Mouse (Mus musculus): ENCODE measurements around the gene Esyt2.
"Not testable (repeated sequence)": the region's sequence is repeated elsewhere in the genome, so short reads cannot be mapped to it uniquely, and the experiment has no call there.

Esyt2 gene

DNA sequence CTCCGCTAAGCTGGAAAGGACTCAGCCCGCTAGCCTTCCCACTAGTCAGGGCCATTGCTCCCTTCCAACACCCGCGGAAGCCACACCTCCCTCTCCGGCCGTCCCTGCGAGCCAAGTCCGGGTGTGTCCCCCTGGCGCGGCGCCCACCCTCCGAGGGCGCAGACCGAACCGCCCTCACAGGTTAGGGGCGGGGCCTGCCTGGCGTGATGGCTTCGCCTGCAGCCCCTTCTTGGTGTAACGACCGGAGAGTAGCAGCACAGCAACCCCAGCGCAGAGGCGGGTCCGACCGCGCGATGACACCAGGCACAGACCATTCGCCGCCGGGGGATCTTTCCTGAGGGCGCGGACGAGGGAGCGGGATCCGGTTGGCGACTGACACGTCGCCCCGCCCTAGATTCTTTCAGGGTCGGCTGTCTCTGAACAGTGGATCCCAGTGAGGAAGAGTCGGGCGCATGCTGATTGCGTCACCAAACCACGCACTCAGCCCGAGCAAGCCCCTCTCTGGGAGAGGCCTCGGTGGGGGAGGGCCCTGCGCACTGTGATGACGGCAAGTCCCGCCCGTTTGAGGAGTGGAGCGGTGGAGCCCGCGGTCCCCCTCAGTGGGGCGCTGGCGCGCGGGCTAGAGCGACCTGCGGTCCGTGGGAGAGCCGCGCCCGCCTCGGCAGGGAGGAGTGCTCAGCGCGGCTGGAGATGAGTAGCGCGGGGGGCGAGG is at the start of gene Esyt2:
Esyt2 (plus strand) TSS at position 544 of the 712 bp plus-strand sequence.
- DNase-seq (ENCODE audit: low spot score) = peak; percentile 100

DNA sequence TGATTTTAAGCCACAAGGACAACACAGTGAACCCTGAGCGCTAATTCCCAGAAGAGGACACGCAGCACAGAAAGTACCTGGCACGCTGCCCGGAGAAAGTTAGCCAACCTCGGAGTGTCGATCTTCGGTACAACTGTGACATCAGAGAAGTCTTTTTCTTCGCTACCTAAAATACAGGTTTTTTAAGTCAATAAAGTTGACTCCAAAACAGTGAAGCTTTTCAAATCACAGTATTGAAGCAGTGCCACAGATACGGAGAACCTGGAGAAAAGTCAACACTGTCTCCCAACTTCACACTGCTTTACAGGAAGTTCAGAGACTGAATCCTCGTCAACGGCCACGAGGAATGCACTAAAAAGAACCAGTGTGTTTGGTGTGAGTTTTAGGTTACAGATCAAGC is 49.4 kb upstream of the Esyt2 start:
- no peak for DNase-seq (ENCODE audit: low spot score)

DNA sequence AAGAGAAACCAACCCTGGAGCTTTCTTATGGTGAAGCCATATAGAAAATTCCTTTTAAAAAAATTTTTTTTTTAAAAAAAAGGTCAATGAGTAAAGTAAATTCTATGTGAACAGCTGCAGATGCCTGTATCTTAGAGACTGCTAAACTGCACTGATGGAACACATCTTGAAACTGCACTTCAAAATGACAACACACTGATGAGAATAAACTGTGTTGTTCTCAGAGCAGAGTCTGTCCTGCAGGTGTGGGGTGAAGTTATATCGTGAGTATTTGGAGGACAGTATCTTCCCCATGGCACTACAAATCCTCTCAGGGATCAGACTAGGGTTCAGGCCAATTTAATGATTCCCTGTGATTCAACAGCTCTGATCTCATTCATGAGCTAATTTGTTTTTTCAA is 48.9 kb upstream of the Esyt2 start:
- no peak for DNase-seq (ENCODE audit: low spot score)

DNA sequence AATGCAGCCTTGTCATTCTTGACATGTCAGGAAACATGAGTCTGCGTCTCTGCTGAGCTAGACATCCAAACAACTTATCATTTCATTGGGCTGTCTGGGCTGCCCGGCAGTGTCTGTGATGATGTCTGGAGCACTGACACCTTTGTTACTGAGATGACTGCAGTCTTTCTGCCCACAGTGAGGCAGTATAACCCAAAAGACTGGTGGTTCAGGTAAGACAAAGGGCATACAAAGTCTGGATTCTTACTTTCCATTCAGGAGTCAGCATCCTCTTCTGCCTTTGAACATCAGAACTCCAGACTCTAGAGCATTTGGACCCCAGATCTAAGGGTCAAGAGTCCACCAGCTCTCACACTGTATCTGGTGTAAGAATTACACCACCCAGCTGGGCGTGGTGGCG is 45.6 kb upstream of the Esyt2 start:
- DNase-seq (ENCODE audit: low spot score) = no peak

- DNase-seq (ENCODE audit: low spot score) = no peak
These were observed 44.3 kb upstream of the Esyt2 start for GRCm38 (mm10) chr12:116236658-116237057.

- DNase-seq (ENCODE audit: low spot score) = no peak
These were observed 42.6 kb upstream of the Esyt2 start for GRCm38 (mm10) chr12:116238370-116238769.

DNA sequence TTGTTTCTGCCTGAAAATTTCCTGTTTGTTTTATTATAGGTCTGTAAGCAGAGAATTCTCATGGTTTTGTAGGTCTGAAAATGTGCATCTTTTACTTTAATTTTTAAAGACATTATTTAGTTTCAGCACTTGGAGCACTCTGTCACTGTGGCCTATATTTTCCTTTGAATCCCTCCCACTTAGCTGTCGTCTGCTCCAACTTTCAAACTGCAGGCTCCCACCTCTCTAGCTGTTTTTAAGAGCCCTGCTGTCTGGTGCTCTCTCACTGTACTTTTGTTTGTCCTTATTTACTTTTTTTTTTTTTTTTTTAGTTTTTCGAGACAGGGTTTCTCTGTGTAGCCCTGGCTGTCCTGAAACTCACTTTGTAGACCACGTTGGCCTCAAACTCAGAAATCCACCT is 42.2 kb upstream of the Esyt2 start:
- no peak for DNase-seq (ENCODE audit: low spot score)

DNA sequence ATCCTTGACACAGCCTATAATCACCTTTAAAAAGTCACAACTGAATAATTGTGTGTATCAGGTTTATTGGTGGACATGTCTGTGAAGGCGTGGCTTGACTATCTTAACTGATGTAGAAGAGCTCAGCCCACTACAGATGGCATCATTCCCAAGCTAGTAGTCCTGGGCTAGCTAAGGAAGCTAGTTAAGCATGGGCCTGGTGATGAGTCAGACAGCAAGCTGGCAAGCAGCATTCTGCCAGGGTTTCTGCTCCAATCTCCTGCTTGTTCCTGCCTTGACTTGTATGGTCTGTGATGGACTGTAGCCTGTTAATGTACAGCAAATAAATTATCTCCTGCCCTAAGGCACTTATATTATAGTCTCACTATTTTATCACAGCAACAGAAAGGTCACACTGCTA is 36.4 kb upstream of the Esyt2 start:
- DNase-seq (ENCODE audit: low spot score) = no peak

GRCm38 (mm10) chr12:116254652-116255051 is 26.3 kb upstream of the Esyt2 start:
- DNase-seq (ENCODE audit: low spot score) = no peak

DNA sequence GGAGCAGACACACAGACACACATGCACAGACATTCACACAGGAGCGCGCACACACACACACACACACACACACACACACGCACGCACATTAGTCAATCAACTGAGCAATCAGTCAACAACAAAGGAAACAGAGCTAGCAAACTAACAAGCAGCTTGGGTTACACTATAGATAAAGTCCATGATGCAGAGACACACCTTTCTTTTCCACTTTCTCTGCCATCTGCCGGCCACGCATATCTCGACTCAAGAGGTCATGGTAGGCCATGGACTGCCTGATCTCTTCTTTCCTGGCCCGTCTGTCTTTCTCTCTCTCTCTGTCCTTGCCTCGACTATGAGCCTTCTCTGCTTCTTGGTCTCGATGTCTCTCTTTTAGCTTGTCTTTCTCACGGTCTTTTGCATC is 25.4 kb upstream of the Esyt2 start:
- DNase-seq (ENCODE audit: low spot score) = no peak

DNA sequence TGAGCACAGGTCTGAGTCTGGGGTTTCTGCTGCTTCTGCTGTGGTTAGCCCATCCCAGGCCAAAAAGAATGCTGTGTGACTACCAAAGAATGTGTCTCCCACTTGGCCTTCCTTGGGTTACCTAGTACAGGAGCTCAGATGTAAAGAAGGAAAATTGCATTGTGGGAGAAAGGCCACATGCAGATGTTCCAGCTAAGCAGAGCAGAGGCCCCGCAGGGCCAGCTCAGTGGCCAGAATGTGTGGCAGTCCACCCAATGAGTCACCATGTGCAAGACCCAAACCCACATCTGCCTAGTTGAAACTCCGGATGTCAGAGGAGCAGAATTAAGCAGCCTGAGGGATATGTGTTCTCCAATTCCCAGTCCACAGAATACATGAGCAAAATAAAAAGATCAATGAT is 22.7 kb upstream of the Esyt2 start:
- DNase-seq (ENCODE audit: low spot score) = no peak

DNA sequence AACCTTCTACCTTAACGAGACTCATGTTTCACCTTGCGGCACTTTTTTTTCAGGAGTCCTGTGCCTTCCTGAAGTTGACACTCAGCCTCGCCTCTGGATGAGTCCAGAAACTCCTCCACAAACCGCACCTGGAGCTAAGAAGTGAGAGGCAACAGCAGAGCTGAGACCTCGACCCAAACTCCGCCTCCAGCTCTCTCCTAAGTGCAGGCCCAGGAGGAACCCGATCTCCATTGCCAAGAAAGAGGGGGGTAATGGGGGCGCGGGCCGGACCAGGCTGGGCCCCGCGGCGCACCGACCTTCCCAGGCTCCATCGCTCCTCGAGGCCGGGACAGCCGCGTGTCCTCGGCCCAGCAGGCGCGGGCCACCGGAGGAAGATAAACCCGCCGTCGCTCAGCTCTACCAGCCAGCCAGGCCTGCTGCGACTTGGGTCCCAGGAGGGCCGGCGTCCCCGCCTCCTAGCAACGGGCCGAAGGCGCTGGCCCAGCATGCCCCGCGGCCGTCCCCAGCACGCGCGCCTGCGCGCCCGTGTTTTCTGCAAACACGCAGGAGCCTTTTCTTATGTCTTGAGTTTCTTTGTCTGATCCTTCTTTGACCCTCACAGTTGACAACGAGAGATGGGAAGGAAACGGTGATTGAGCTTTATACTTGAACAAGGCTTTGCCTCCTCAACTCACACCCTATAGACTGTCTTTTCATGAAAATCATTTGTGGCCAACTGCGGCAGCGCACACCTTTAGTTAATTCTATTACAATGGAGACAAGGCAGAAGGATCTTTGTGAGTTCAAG is 18.2 kb upstream of the Esyt2 start, which contains the start of gene Wdr60:
Wdr60 (minus strand) TSS at position 468 of the 787 bp plus-strand sequence.
- peak; percentile 89 for DNase-seq (ENCODE audit: low spot score)

GRCm38 (mm10) chr12:116264756-116265155 is 16.2 kb upstream of the Esyt2 start:
- DNase-seq (ENCODE audit: low spot score) = no peak

DNA sequence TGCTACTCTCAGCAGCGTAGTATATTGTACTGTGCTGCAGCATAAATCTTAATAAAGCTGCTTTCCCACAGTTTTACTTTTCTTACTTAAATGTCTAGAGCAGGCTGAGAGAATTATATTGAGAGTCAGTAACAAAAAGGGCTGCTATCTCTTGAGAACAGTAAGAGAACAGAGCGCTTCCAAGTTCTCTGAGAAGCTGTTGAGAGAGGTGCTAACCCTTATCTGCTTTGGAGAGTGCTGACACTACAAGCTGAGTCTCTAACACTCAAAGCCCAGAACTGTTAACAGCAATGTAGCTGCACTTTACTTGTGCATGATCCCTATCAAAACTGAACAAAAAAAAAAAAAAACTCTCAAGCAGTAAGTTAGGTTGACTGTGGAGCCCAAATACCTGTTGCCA is 15.7 kb upstream of the Esyt2 start:
- no peak for DNase-seq (ENCODE audit: low spot score)

- no peak for DNase-seq (ENCODE audit: low spot score)
These were observed 11.5 kb upstream of the Esyt2 start for GRCm38 (mm10) chr12:116269450-116269849.

DNA sequence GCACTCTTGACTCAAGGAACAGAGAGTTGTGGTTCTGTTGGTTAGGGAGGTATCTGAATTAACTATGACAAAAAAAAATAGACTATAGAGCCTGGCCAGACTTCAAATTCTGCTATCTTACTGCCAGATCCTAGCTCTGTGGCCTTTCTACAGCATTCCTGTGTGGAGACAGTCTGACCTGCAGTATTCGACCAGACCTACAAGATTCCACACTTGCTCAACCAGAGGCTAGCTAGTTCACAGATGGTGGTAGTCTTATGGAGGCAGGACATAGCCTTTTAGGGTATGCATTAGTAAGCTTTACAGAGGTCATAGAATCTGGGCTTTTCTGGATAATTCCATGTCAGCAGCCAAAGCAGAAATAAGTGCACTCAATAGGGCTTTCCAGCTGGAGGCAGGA is 10.5 kb upstream of the Esyt2 start:
- DNase-seq (ENCODE audit: low spot score) = no peak

DNA sequence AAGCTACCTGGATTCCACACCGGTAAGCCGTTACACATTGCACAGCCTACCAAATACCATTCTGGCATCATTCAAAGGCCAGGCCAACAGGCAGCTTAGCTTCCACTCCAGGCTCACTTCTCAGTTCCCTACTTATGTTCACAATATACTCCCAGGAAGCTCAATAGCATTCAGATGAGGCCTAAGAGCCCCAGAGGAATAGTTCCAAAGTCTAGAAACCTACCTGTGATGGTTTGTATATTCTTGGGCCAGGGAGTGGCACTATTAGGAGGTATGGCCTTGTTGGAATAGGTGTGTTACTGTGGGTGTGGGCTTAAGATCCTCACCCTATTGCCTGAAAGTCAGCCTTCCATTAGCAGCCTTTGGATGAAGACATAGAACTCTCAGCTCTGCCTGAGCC is 9.9 kb upstream of the Esyt2 start:
- no peak for DNase-seq (ENCODE audit: low spot score)

- no peak for DNase-seq (ENCODE audit: low spot score)
These were observed 7.3 kb upstream of the Esyt2 start for GRCm38 (mm10) chr12:116273733-116274132.

DNA sequence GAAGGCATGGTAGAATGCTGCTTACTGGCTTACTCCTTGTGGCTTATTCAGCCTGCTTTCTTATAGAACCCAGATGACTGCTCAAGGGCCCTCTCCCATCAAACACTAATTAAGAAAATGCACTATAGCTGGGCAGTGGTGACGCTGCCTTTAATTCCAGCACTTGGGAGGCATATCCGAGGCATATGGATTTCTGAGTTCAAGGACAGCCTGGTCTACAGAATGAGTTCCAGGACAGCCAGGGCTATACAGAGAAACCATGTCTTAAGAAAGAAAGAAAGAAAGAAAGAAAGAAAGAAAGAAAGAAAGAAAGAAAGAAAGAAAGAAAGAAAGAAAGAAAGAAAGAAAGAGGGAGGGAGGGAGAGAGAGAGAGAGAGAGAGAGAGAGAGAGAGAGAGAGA is 5.9 kb upstream of the Esyt2 start, which contains the start of gene Gm11027:
Gm11027 (plus strand) TSS at position 301 of the 400 bp plus-strand sequence.
- not testable (repeated sequence) for DNase-seq (ENCODE audit: low spot score)

DNA sequence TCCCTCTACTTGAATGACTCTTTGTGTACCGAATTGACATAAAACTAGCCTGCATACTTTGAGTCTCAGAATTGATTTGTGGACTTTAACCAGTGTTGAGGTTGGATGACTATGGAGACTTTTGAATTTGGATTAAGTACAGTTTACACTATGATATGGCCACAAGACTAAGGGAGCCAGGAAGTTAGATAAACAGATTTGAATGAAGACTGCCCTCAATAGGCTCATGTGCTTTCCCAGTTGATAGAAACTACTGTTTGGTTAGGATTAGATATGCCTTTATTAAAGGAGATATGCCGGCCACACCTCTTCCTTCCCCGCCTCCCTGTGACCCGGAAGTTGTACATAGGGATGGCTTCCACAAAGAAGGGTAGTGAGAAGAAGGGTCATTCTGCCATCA is 5.4 kb upstream of the Esyt2 start:
- DNase-seq (ENCODE audit: low spot score) = no peak

GRCm38 (mm10) chr12:116276961-116277360 is 4.0 kb upstream of the Esyt2 start:
- DNase-seq (ENCODE audit: low spot score) = no peak

DNA sequence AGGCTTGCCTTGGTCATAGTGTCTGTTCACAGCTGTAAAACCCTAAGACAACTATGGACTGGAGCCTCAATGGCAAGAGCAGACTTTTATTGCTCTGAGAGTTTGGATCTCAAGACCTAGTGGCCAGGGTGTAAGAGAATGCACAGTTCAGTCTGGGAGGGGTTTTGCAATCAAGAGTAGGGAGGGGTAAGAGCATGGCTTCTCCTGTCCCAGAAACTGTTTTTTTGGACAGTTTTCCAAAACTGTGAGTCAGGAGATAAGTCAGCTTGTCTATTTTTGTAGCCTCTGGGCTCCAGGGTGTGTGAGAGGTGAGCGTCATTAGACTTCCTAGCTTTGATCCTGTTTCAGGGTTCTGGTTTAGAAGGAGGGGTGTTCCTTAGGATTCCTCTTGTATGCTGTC is 2.5 kb upstream of the Esyt2 start:
- no peak for DNase-seq (ENCODE audit: low spot score)

DNA sequence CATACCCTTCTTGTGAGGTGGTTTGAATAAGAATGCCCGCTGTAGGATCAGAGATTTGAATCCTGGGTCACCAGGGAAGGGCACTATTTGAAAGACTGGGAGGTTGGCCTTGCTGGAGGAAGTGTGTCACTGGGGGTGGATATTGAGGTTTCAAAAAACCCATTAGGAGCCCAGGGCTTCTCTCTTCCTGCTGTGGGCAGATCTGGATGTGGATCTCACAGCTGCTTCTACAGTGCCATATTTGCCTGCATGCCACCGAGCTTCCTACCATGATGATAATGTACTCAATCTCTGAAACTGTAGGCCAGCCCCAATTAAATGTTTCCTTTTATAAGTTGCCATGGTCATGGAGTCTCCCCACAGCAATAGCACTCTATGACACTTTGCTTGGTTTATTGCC is 1.8 kb upstream of the Esyt2 start:
- DNase-seq (ENCODE audit: low spot score) = no peak
